Mouse (Mus musculus): ENCODE measurements around the gene Timp2. TPM values are rescaled to one million over a fixed set of nuclear protein-coding genes. Genes with fewer than 3 reads are reported as not detected.

The Timp2 gene
- total RNA-seq, 1 experiment from 2014 or later: 23.0 TPM

GRCm38 (mm10) chr11:118375006-118375405, 19.5 kb upstream of the Timp2 start:
- no peak for ATAC-seq (replicated peaks in 1 of 2; ENCODE audit: insufficient read depth in 1 of 2, low FRiP score in 2 of 2, low TSS enrichment in 1 of 2, low read depth in 1 of 2, poor library complexity in 2 of 2, severe bottlenecking in 2 of 2)

- no peak for ATAC-seq (replicated peaks in 1 of 2; ENCODE audit: insufficient read depth in 1 of 2, low FRiP score in 2 of 2, low TSS enrichment in 1 of 2, low read depth in 1 of 2, poor library complexity in 2 of 2, severe bottlenecking in 2 of 2)
These were observed 19.0 kb upstream of the Timp2 start for GRCm38 (mm10) chr11:118374506-118374905.

DNA sequence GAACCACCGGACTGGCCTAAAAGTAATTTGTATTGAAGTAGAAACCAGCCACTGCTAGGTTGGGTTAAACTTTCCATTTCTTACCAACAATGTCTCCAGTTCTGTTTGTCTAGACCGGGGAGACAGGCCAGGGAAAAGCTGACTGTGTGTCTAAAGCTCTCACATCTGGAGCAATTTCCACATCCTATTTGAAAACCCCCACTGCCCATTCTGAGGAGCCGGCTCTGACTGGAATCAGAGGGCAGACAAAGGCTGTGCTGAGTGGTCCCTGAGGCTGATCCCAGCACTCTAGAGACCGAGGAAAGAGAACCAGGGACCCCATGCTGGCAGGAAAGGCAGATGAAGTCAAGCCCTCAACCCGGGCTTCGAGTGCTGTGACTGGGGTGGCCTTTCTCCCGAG, 17.1 kb upstream of the Timp2 start:
- no peak for ATAC-seq (replicated peaks in 1 of 2; ENCODE audit: insufficient read depth in 1 of 2, low FRiP score in 2 of 2, low TSS enrichment in 1 of 2, low read depth in 1 of 2, poor library complexity in 2 of 2, severe bottlenecking in 2 of 2)

DNA sequence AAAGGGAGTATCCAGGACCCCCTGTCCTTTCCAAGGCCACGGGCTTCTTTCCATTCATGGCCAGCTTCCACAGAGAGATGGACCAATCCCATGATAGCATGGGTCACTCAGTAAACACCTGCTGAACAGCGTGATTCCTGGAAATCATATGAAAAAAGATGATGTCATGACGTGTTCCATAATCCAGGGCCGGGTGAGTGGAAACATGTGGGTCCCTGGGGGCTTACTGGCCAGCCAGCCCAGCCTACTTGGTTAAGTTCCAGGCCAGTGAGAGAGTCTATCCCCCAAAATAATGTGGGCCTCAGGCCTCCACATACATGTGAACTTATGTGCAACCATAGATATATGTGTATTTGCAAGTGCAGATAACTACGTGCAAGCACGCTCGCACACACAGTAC, 16.3 kb upstream of the Timp2 start:
- ATAC-seq (replicated peaks in 1 of 2; ENCODE audit: insufficient read depth in 1 of 2, low FRiP score in 2 of 2, low TSS enrichment in 1 of 2, low read depth in 1 of 2, poor library complexity in 2 of 2, severe bottlenecking in 2 of 2): no peak

- no peak for ATAC-seq (replicated peaks in 1 of 2; ENCODE audit: insufficient read depth in 1 of 2, low FRiP score in 2 of 2, low TSS enrichment in 1 of 2, low read depth in 1 of 2, poor library complexity in 2 of 2, severe bottlenecking in 2 of 2)
These were observed 14.1 kb upstream of the Timp2 start for GRCm38 (mm10) chr11:118369657-118370056.

- ATAC-seq (replicated peaks in 1 of 2; ENCODE audit: insufficient read depth in 1 of 2, low FRiP score in 2 of 2, low TSS enrichment in 1 of 2, low read depth in 1 of 2, poor library complexity in 2 of 2, severe bottlenecking in 2 of 2): no peak
These were observed 13.7 kb upstream of the Timp2 start for GRCm38 (mm10) chr11:118369251-118369650.

GRCm38 (mm10) chr11:118368330-118368729, 12.8 kb upstream of the Timp2 start:
- ATAC-seq (replicated peaks in 1 of 2; ENCODE audit: insufficient read depth in 1 of 2, low FRiP score in 2 of 2, low TSS enrichment in 1 of 2, low read depth in 1 of 2, poor library complexity in 2 of 2, severe bottlenecking in 2 of 2): no peak

GRCm38 (mm10) chr11:118366559-118366958, 11.0 kb upstream of the Timp2 start:
- ATAC-seq (replicated peaks in 1 of 2; ENCODE audit: insufficient read depth in 1 of 2, low FRiP score in 2 of 2, low TSS enrichment in 1 of 2, low read depth in 1 of 2, poor library complexity in 2 of 2, severe bottlenecking in 2 of 2): no peak

- no peak for ATAC-seq (replicated peaks in 1 of 2; ENCODE audit: insufficient read depth in 1 of 2, low FRiP score in 2 of 2, low TSS enrichment in 1 of 2, low read depth in 1 of 2, poor library complexity in 2 of 2, severe bottlenecking in 2 of 2)
These were observed 10.6 kb upstream of the Timp2 start for GRCm38 (mm10) chr11:118366108-118366507.

DNA sequence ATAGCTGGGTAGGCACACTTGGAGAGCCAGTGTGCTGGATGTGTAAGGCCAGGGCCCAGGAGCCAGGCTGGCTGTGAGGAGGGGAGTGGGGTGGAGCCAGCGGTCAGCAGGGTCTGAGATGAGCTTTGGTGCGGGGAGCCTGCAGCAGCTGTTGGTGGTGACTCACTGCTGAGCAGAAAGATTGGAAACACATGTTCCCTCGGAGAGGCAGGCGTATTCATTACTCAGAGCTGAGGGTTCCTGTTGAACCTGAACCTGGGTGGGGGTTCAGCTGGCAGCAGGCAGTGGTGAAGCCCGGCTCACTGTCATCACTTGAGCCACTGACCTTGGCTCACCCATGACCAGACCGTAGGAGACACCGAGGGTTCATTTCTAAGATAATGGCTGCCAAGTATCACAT, 9.6 kb upstream of the Timp2 start:
- no peak for ATAC-seq (replicated peaks in 1 of 2; ENCODE audit: insufficient read depth in 1 of 2, low FRiP score in 2 of 2, low TSS enrichment in 1 of 2, low read depth in 1 of 2, poor library complexity in 2 of 2, severe bottlenecking in 2 of 2)

GRCm38 (mm10) chr11:118364021-118364420, 8.5 kb upstream of the Timp2 start:
- no peak for ATAC-seq (replicated peaks in 1 of 2; ENCODE audit: insufficient read depth in 1 of 2, low FRiP score in 2 of 2, low TSS enrichment in 1 of 2, low read depth in 1 of 2, poor library complexity in 2 of 2, severe bottlenecking in 2 of 2)

DNA sequence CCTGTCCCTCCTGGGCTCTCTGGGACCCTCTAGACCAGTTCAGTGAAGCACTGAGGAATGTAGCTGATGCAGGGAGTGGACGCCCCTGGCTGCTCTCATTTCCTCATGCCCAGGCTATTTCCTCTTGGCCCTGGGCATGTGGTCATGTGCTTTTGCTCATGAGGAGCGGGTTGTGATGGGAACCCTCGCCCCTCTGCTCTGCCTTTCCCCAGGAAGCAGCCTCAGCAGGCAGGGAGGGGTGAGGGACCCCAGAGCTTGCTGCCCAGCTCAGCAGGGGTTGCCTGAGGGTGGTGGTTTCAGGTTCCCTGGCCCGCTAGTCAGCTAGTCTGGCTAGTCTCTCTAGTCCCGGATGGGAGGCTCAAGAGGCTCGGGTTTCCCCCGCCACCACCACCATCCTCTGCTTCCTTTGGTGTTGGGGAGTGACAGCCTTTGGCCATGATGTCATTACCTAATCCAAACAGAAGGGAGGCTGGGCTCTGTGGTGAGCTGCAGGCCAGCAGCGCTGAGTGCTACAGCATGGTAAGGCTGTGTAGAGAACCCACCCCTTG, 7.5 kb upstream of the Timp2 start:
- ATAC-seq (replicated peaks in 1 of 2; ENCODE audit: insufficient read depth in 1 of 2, low FRiP score in 2 of 2, low TSS enrichment in 1 of 2, low read depth in 1 of 2, poor library complexity in 2 of 2, severe bottlenecking in 2 of 2): peak; percentile 78 to 86

- no peak for ATAC-seq (replicated peaks in 1 of 2; ENCODE audit: insufficient read depth in 1 of 2, low FRiP score in 2 of 2, low TSS enrichment in 1 of 2, low read depth in 1 of 2, poor library complexity in 2 of 2, severe bottlenecking in 2 of 2)
These were observed 7.0 kb upstream of the Timp2 start for GRCm38 (mm10) chr11:118362501-118362900.

DNA sequence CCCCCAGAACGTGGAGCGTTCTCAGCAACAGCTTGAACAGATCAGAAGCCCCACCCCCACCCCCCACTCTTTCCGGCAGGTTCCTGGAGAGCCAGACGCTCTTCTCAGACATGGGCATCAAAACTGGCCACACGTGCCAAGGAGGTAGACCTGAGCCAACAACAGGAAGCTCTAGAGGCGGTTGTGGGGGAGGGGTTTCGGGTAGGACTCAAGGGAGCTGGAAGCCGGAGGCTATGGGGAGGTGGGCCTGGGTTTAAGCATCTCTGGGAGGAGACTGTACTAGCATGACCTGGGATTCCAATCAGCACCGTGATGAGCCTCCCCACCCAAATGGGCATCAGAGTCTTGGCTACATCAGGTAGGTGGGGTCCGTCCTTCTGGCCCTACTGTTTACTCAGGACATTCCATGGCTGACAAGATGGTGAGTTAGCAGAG, 5.4 kb upstream of the Timp2 start:
- no peak for ATAC-seq (replicated peaks in 1 of 2; ENCODE audit: insufficient read depth in 1 of 2, low FRiP score in 2 of 2, low TSS enrichment in 1 of 2, low read depth in 1 of 2, poor library complexity in 2 of 2, severe bottlenecking in 2 of 2)

DNA sequence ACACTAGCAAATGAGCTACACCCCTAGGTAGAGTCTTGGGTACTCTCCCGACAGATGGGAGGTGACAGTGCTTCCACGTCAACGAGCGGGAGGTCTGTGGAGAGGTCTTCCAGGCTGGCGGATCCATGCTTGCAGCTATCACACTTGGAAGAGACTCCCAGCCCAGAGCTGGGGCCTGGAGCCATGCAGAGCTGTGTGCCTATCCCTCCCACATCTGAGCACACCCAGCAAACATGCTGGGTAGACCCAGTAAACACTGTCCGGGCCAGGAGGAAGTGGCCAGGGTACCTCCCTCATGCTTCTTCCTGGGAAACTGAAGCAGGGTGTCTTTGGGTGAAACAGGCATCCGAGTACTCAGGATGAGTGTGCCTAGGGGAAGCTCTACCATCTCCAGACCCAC, 5.0 kb upstream of the Timp2 start:
- ATAC-seq (replicated peaks in 1 of 2; ENCODE audit: insufficient read depth in 1 of 2, low FRiP score in 2 of 2, low TSS enrichment in 1 of 2, low read depth in 1 of 2, poor library complexity in 2 of 2, severe bottlenecking in 2 of 2): no peak

DNA sequence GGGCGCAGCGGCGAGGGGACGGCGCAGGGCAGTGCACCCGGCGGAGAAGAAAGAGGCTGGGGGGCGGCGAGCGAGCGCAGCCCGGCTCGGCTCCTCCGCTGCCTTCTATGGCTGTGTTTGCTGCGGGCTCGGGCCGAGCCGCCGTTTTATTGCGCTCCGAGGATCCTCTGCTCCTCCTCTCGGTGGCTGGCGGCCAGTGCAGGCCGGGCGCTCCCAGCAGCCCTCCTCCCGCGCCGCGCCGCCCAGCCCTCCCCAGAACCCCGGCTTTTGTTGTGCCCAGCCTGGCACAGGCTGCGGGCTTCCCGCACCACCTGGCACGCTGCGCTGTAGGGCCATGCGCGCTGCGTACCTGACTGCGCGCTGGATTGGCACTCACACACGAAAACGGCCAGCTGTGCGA, 335 bp downstream of the Timp2 start:
- peak; percentile 84 to 88 for ATAC-seq (replicated peaks in 1 of 2; ENCODE audit: insufficient read depth in 1 of 2, low FRiP score in 2 of 2, low TSS enrichment in 1 of 2, low read depth in 1 of 2, poor library complexity in 2 of 2, severe bottlenecking in 2 of 2)

GRCm38 (mm10) chr11:118354636-118355191, 826 bp downstream of the Timp2 start:
- no peak for ATAC-seq (replicated peaks in 1 of 2; ENCODE audit: insufficient read depth in 1 of 2, low FRiP score in 2 of 2, low TSS enrichment in 1 of 2, low read depth in 1 of 2, poor library complexity in 2 of 2, severe bottlenecking in 2 of 2)

GRCm38 (mm10) chr11:118349494-118349893, 6.0 kb downstream of the Timp2 start:
- no peak for ATAC-seq (replicated peaks in 1 of 2; ENCODE audit: insufficient read depth in 1 of 2, low FRiP score in 2 of 2, low TSS enrichment in 1 of 2, low read depth in 1 of 2, poor library complexity in 2 of 2, severe bottlenecking in 2 of 2)

- ATAC-seq (replicated peaks in 1 of 2; ENCODE audit: insufficient read depth in 1 of 2, low FRiP score in 2 of 2, low TSS enrichment in 1 of 2, low read depth in 1 of 2, poor library complexity in 2 of 2, severe bottlenecking in 2 of 2): peak; percentile 68 to 80
These were observed 6.7 kb downstream of the Timp2 start for GRCm38 (mm10) chr11:118348877-118349276.

Measured in hematopoietic stem cell, adult 5-6 weeks (primary cell).